Mouse (Mus musculus) liver, adult 2 months (tissue): ENCODE measurements around the gene Dnajc7.

Source experiments
- CTCF ChIP-seq: fragments of 200-500 bp; IDR thresholded peaks from 2 replicates; pipeline ENCODE4 v1.5.1; 2011; ENCODE audit warnings: low read depth, low read length, control low read depth
- POLR2A ChIP-seq: fragments of 200-500 bp; IDR thresholded peaks from 2 replicates; pipeline ENCODE4 v1.6.1; 2011; ENCODE audit warnings: low read length, control low read depth; ENCODE audit not compliant: insufficient read depth; ENCODE audit errors: extremely low read depth

GRCm38 (mm10) chr11:100609997-100610680, 9.8 kb downstream of the Dnajc7 start:
- TF ChIP-seq CTCF (no peak), POLR2A (no peak)
